Mouse (Mus musculus) heart, embryonic 16.5 days (tissue): ENCODE measurements around the gene Coro1c. TPM values are rescaled to one million over a fixed set of nuclear protein-coding genes. Genes with fewer than 3 reads are reported as not detected.

Experiments
- ATAC-seq: fragments of 200-750 bp; cut with Nextera tagmentation; replicated peaks from 2 replicates; pipeline ENCODE4 v1.8.0; 2017; ENCODE audit warnings: moderate number of reproducible peaks; ENCODE audit not compliant: insufficient read depth, low FRiP score; ENCODE audit errors: extremely low read depth
- H3K27ac ChIP-seq: fragments of 300-500 bp; sonication (generic); 2 replicates; pipeline ENCODE4 v1.5.1; 2014; ENCODE audit warnings: mild to moderate bottlenecking, low read length, control low read depth, moderate library complexity
- H3K27me3 ChIP-seq: fragments of 300-500 bp; sonication (generic); 2 replicates; pipeline ENCODE4 v1.6.1; 2014; ENCODE audit warnings: low read length, mixed read lengths; ENCODE audit not compliant: control insufficient read depth, insufficient read depth
- H3K36me3 ChIP-seq: fragments of 300-500 bp; sonication (generic); 2 replicates; pipeline ENCODE4 v1.6.1; 2014; ENCODE audit not compliant: control insufficient read depth, insufficient read depth
- H3K4me1 ChIP-seq: fragments of 300-500 bp; sonication (generic); 2 replicates; pipeline ENCODE4 v1.6.1; 2014; ENCODE audit warnings: low read length, mixed read lengths; ENCODE audit not compliant: control insufficient read depth, insufficient read depth
- H3K4me2 ChIP-seq: fragments of 300-500 bp; sonication (generic); 2 replicates; pipeline ENCODE4 v1.6.1; 2014; ENCODE audit warnings: low read depth, mild to moderate bottlenecking, control low read depth, low read length
- H3K4me3 ChIP-seq: fragments of 300-500 bp; sonication (generic); 2 replicates; pipeline ENCODE4 v1.5.1; 2014; ENCODE audit warnings: mild to moderate bottlenecking, control low read depth, low read length
- H3K9ac ChIP-seq: fragments of 300-500 bp; sonication (generic); 2 replicates; pipeline ENCODE4 v1.6.1; 2014; ENCODE audit warnings: low read length, control low read depth
- H3K9me3 ChIP-seq: fragments of 300-500 bp; sonication (generic); replicated peaks from 2 replicates; pipeline ENCODE4 v1.6.1; 2016; ENCODE audit warnings: low read length; ENCODE audit not compliant: control insufficient read depth
- WGBS: fragments of 180-500 bp; shearing (Covaris S2); extraction: QIAGEN DNeasy Blood & Tissue Kit; methylation state at CpG from one replicate; pipeline ENCODE4 v1.1.7; 2014; 5-methylcytosine and 5-hydroxymethylcytosine counted together
- polyA plus RNA-seq: library from polyadenylated mRNA; unstranded; fragments of >200 nt; fragmentation: Nextera tagmentation; extraction: Ambion mirVana; gene quantifications from 2 replicates; pipeline ENCODE4 v1.2.1, GENCODE M21; 2015

Gene Coro1c
- polyA plus RNA-seq, 1 experiment from 2014 or later: 85.9 TPM

DNA sequence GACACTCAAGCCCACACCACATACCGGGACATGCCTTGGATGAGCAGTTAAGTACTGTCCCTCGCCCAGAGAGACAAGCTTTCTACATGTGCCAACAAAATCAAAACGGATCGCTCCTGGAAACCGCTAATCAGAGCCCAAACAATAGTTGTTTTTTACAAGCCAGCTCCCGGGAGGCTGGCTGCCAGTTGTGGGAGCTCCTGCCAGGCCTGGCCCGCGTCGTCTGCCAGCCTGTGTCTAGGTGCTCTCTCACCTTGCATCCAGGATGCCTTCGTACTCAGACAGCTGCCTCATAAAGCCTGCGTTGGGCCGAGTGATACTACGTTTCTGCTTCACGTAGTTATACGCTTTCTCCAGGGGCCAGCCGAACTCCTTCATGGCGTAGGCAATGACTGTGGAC, 41.6 kb upstream of the Coro1c start:
- no peaks in the 10 kb centered on the region for H3K27me3 ChIP-seq
- peaks cover 40% of the 10 kb centered on the region for H3K36me3 ChIP-seq
- WGBS: 83% methylated on average over 17 of the region's 17 CpGs
- H3K4me1 ChIP-seq: peaks cover 26% of the 10 kb centered on the region
- H3K4me3 ChIP-seq: no peak overlapping the region
- H3K9me3 ChIP-seq: 0 out of 2 replicates have a peak, but pooled peaks cover 4% of the 10 kb centered on the region
- no peak for ATAC-seq
- no peak overlapping the region for H3K4me2 ChIP-seq
- no peak overlapping the region for H3K27ac ChIP-seq
- H3K9ac ChIP-seq: no peak overlapping the region

DNA sequence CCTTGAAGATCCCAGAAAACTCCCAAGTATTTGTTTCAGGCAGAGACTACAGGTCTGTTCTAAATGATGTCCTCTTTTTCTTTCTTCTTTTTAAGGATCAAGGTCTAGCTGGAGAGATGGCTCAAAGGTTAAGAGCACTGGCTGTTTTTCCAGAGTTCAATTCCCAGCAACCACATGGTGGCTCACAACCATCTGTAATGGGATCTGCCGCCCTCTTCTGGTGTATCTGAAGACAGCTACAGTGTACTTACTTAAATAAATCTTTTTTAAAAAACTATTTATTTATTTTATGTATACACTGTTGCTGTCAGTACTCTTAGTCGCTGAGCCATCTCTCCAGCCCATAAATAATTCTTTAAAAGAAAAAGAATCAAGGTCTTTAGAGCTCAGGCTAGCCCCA, 38.7 kb upstream of the Coro1c start:
- Histone ChIP-seq H3K9ac (no peak overlapping the region), H3K36me3 (peaks cover 51% of the 10 kb centered on the region), H3K27ac (no peak overlapping the region), H3K27me3 (no peaks in the 10 kb centered on the region), H3K4me1 (peaks cover 17% of the 10 kb centered on the region), H3K4me3 (no peak overlapping the region), H3K9me3 (0 out of 2 replicates have a peak, but pooled peaks cover 4% of the 10 kb centered on the region), H3K4me2 (no peak overlapping the region)
- 65% methylated on average over 2 of the region's 2 CpGs for WGBS
- no peak for ATAC-seq

DNA sequence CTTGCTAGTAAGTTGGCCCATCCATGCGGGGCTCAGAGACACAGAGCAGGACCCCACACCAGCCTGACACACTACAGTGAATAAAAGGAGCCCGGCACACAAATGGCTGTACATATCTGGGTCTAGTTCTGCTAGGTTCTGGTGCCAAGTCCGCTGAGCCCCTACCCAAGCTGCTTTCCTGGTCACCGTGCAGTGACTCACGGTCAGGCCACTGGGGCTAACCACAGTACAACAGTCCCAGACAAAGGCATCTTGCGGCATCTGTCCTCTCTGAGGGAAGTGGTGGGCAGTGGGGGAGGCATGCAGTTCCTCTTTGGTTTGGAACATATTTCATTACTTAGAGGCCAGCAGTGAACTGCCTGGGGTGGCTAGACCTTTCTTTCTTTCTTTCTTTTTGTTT, 36.6 kb upstream of the Coro1c start:
- Histone ChIP-seq H3K4me1 (no peaks in the 10 kb centered on the region), H3K27me3 (no peaks in the 10 kb centered on the region), H3K4me2 (no peak overlapping the region), H3K9me3 (0 out of 2 replicates have a peak, but pooled peaks cover 4% of the 10 kb centered on the region), H3K9ac (no peak overlapping the region), H3K4me3 (no peak overlapping the region), H3K27ac (no peak overlapping the region), H3K36me3 (peaks cover 60% of the 10 kb centered on the region)
- ATAC-seq: no peak
- 84% methylated on average over 6 of the region's 6 CpGs for WGBS

DNA sequence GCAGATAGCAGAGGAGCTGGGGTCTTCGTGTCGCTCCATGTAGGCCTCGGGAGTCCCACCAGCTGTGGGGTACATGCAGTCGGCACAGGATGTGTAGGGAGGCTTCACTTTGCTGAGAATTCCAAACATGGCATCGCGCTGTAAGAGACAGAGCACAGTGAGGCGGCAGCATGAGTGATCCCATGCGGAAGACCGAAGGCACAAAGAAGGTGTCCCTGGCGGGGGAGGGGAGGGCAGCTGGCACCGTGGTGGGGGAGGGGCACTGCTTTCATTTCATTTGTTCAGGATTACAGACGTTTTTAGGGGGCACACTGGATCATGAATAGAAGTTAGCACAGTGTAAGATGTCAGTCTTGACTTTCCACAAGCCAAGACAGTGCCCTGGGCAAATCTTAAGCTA, 34.8 kb upstream of the Coro1c start:
- Histone ChIP-seq H3K9me3 (0 out of 2 replicates have a peak, but pooled peaks cover 4% of the 10 kb centered on the region), H3K36me3 (peaks cover 49% of the 10 kb centered on the region), H3K4me3 (no peak overlapping the region), H3K4me2 (no peak overlapping the region), H3K27ac (no peak overlapping the region), H3K27me3 (no peaks in the 10 kb centered on the region), H3K4me1 (0 out of 2 replicates have a peak, but pooled peaks cover under 1% of the 10 kb centered on the region), H3K9ac (no peak overlapping the region)
- ATAC-seq: no peak
- WGBS: 72% methylated on average over 12 of the region's 12 CpGs

DNA sequence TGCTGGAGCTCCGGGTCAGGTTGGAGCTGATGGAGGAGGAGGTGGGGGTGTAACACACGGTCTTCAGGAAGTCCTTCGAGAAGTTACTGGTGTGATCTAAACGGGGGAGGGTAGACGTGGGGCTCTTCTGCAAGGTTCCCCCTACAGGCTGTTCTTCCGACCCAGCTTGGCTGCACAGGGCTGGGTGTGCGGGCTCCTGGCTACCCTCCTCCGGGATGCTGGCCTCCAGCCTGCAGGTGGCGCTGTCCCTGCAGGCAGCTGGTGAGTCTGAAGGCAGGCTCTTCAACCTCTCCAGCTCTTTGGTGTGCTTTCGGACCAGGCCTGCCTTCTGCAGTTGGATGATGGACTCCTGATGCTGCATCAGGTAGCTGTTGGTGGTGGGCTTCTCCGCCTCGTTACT, 34.0 kb upstream of the Coro1c start:
- H3K36me3 ChIP-seq: peaks cover 48% of the 10 kb centered on the region
- H3K9ac ChIP-seq: no peak overlapping the region
- H3K27me3 ChIP-seq: no peaks in the 10 kb centered on the region
- peaks cover 7% of the 10 kb centered on the region for H3K4me1 ChIP-seq
- H3K4me3 ChIP-seq: no peak overlapping the region
- ATAC-seq: no peak
- 85% methylated on average over 12 of the region's 12 CpGs for WGBS
- H3K9me3 ChIP-seq: 0 out of 2 replicates have a peak, but pooled peaks cover 4% of the 10 kb centered on the region
- H3K27ac ChIP-seq: no peak overlapping the region
- H3K4me2 ChIP-seq: no peak overlapping the region

DNA sequence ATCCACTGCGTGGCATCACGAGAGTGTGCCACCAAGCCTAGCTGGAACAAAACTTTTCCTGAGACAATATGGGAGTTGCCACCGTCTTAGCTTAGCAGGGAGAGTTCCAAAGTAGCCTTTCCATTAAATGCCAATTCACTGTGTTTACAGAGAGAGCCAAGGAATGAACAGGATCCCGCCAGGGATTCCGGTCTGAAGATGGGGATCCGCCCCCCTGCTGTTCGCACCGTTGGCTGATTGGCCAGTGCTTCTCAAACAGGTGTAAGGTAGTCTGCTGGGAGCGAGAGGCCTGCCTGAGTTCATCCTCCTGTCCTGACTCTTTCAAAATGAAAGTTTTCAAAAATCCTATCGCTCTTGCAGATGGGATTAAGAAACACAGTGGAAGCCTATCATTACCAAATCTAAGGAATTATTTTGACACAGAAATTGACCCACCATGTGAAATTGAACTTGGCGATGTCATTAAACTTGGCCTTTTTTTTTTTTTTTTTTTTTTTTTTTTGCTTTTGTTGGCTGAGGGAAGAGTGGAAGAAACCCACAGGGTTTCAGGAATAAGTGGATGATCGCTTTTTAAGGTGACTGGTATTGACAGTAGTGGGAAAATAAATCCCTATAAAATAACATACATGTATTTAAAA, 30.8 kb upstream of the Coro1c start:
- H3K27me3 ChIP-seq: no peaks in the 10 kb centered on the region
- no peak overlapping the region for H3K4me3 ChIP-seq
- no peak overlapping the region for H3K27ac ChIP-seq
- H3K36me3 ChIP-seq: peaks cover 26% of the 10 kb centered on the region
- H3K9ac ChIP-seq: no peak overlapping the region
- ATAC-seq: no peak
- WGBS: 69% methylated on average over 12 of the region's 12 CpGs
- H3K9me3 ChIP-seq: no peaks in the 10 kb centered on the region
- peaks cover 13% of the 10 kb centered on the region for H3K4me1 ChIP-seq
- H3K4me2 ChIP-seq: no peak overlapping the region

DNA sequence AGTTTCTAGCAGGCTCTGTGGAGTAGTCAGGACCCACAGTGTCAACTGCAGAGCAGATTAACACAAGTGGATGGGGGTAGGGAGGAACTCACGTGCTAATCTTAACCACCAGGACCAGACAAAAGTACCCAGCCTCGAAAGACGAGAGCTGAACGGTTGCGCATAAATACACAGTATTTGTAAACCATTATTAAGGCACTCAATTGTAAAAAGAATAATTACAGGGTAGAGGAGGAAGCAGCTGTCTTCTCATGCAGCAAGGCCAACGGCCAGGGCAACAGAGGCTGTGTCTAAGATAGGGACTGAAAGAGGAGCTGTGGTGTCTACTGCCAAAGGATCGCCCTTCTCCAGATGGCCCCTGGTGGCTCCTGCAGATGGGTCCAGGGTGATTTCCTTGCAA, 29.1 kb upstream of the Coro1c start:
- ATAC-seq: no peak; the same call in 1 of the 2 replicates
- H3K27ac ChIP-seq: peak overlapping the region; percentile 50

DNA sequence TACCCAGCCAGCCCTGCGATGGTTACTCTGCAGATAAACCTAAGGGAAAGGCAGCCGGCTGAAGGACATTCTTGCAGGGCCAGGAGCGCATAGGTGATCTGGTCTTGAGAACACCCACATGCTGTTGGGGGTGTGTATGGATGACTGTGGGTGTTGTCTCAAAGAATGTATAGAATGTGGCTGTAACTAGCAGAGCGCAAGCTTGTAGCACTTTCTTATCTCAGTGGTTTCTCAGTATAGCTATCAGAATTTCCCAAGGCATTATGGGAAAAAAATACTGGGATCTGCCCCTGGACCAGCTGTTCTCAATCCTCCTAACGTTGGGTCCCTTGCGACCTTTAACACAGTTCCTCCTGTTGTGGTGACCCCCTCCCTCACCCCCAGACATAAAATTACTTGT, 25.3 kb upstream of the Coro1c start:
- 30% methylated on average over 6 of the region's 6 CpGs for WGBS
- Histone ChIP-seq H3K4me1 (peaks cover 25% of the 10 kb centered on the region), H3K9me3 (no peaks in the 10 kb centered on the region; the same call in 1 of the 2 replicates), H3K27me3 (no peaks in the 10 kb centered on the region), H3K4me3 (no peak overlapping the region), H3K9ac (no peak overlapping the region), H3K36me3 (no peaks in the 10 kb centered on the region), H3K27ac (peak overlapping the region; percentile 59), H3K4me2 (peak overlapping the region; percentile 25; the same call in 1 of the 2 replicates)
- ATAC-seq: no peak

More for the DNA sequence above, 29.1 kb upstream of the Coro1c start:
- peaks cover 18% of the 10 kb centered on the region for H3K36me3 ChIP-seq
- no peak overlapping the region for H3K4me3 ChIP-seq
- 0 out of 2 replicates have a peak overlapping the region, but pooled peaks have one; percentile 35 for H3K9ac ChIP-seq
- 41% methylated on average over 7 of the region's 7 CpGs for WGBS
- H3K4me2 ChIP-seq: no peak overlapping the region
- no peaks in the 10 kb centered on the region for H3K27me3 ChIP-seq
- peaks cover 22% of the 10 kb centered on the region for H3K4me1 ChIP-seq
- H3K9me3 ChIP-seq: no peaks in the 10 kb centered on the region

DNA sequence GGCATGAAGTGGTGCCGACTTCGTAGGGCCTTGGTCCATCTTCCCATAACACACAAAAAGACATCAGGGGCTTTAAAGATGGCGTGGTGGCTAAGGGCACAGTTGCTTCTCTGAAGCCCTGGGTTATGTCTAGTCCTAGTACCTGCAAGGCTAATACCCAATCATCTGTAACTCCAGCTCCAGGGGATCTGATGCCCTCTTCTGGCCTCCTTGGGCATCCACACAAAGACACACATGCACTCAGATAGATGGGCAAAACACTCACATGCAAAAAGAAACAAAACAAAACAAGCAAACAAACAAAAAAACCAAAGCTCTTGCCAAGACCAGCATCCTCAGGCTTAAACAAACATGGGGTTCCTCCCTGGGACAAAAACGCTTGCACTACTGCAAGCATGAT, 24.9 kb upstream of the Coro1c start:
- Histone ChIP-seq H3K9me3 (no peaks in the 10 kb centered on the region; the same call in none of the 2 replicates), H3K4me2 (peak overlapping the region; percentile 25; the same call in 1 of the 2 replicates), H3K27ac (peak overlapping the region; percentile 59), H3K36me3 (no peaks in the 10 kb centered on the region), H3K4me1 (peaks cover 25% of the 10 kb centered on the region), H3K27me3 (no peaks in the 10 kb centered on the region), H3K4me3 (no peak overlapping the region), H3K9ac (no peak overlapping the region)
- WGBS: 74% methylated on average over 4 of the region's 4 CpGs
- ATAC-seq: no peak
